Mouse (Mus musculus) adrenal gland, postnatal 25 days (tissue): ENCODE measurements around the gene Dhh. TPM values are rescaled to one million over a fixed set of nuclear protein-coding genes. Genes with fewer than 3 reads are reported as not detected.

Source experiments
- DNase-seq: peaks from one replicate; pipeline ENCODE4 v3.0.0; 2021; ENCODE audit warnings: mixed read lengths
- total RNA-seq: library from RNA; stranded (reverse); gene quantifications from 2 replicates; pipeline ENCODE4 v1.2.3, GENCODE M21; 2021

The Dhh gene
- total RNA-seq, 1 experiment from 2014 or later, result 2.4 TPM

DNA sequence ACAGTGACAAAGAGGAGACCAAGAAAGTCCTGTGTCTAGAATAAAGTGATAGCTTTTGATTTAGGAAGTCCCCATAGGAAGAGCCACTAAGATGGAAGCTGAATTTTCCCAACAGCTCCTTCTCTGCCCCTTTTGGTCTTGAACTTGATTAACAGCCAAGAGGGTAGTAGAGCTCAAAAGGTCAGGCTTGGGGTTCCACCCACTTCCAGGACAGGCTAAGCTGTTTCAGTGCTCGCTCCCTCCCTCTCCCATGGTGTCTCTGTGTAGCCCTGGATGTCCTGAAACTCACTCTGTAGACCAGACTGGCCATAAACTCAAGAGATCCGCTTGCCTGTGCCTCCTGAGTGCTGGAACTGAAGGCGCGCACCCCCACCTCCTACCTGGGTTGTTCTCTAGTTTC is 17.7 kb upstream of the Dhh start:
- DNase-seq, result no peak

DNA sequence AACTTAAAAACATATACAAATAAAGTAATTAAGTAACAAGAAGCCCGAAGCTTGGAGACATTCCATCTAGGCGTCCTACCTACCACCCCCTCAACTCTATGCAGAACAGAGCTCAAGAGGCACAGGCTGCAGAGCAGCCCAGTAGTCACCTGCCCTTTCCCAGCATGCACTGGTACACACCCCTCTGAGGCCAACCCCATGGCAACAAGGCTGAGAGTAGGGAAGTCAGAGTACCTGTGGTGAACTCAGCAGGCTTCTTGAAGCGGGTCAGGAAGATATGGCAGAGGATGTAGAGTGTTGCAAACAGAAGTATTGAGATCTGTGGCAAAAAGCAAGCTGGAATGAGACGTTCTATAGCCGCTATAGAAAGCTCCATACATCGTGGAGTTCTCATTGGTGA is 16.6 kb upstream of the Dhh start:
- no peak for DNase-seq

DNA sequence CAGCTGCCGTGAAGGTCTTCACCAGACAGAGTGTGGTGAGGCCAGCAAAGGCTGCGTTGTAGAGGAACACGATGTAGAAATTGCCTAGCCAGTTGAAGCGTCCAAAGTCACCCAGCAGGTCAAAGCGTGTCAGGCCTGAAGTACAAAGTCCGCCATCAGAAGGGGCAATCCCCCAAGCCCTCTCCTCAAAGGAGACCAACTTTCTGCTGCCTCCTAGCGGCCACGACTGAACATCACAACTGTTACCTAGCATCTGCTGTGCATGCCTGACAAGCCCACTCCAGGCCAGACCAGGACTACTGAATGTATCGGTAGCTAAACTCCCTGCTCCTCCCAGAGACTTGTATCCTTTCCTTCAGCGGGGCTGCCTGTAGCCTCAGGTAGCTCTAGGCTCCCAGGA is 6.4 kb upstream of the Dhh start:
- no peak for DNase-seq

DNA sequence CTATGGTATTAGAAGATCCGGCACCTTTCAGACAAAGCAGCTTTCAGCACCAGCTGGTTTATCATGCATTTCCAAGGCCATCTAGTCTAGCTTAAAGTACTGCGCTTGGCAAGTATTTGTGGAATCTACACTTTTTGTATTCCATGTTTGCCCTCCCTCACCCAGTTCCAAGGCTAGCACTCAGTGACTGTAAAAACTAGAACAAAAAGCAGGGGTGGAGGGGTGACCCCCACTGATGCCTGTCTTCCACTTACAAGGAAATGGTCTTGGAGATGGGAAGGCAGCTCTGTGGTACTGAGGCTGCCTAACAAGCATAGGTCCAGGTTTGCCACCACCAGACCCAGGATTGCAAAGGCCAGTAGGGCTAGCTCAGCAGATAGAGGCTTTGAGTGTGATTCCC is 4.3 kb upstream of the Dhh start:
- no peak for DNase-seq

DNA sequence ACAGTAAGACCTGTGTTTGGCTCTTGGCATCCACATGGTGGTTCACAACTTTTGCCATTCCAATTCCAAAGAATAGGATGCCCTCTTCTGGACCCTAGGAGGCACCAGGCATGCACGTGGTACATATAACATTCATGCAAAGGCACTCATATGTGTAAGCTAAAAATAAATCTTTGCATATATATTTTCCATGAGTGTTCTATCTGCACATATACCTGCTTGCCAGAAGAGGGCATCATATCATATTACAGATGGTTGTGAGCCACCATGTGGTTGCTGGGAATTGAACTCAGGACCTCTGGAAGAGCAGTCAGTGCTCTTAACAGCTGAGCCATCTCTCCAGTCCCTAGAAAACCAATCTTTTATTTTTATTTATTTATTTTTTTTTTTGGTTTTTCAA is 3.2 kb upstream of the Dhh start:
- DNase-seq, result no peak

DNA sequence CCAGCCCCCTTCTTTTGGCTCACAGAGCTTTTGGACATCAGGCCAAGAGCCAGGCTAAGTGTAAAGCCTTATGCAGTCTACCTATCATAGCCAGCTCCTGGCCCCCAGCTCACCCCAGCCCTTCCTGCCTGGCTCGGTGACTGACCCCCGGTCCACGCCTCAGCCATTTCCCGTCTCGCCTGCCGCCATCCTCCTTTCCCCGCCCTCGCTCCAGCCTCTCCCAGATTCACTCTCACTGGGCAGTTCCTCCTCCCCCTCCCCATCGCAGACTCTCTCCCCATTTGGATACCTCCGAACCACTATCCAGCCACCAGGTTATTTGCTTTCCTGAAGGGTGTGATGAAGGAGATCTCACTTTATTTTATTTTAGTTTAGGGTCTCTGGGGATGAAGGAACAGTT is 845 bp downstream of the Dhh start:
- DNase-seq, result peak; percentile 33

DNA sequence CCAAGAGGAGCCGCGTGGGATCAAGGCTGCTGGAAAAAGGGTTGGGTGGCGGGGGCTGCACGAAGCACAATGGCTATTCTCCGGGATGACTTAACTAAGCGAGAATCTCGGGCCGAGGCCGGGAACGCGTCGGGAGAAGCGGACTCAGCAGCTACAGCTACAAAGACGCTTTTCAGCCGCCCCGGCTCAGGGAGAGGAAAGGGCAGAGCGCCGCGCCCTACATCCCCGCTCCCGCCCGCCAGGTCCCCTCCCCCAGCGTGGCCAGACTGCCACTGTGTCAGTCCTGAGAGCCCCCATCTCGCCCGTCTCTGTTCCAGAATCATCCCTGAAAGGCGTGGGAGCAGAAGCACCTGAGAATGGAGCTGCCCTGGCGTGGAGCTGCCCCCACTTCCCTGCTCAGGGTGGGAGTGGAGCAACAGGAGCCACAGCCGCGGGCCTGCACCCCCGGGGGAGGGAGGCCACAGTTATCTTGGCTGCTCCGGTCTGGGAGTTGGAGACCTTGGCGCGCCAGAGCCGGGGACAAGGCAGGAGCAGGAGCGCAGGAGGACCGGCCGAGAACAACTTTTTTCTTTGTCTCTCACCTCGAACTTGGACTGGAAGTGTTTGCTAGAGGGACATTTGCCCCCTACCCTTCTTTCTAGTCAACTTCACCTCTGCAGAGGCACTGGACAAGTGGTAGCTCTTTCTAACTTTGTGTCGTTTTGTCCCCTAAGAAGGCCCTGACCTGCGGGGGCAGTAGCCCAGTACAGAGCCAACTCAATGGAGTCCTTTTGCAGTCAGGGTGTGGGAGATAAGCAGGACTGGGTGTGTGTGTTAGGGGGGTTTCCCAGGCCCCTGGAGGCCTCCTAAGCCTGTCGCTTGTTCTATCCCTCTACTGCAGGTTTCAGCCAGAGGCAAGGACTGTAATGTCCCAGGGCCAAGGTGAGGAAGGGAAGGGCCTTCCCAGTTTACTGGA is 2.4 kb downstream of the Dhh start:
- DNase-seq, result peak; percentile 67

DNA sequence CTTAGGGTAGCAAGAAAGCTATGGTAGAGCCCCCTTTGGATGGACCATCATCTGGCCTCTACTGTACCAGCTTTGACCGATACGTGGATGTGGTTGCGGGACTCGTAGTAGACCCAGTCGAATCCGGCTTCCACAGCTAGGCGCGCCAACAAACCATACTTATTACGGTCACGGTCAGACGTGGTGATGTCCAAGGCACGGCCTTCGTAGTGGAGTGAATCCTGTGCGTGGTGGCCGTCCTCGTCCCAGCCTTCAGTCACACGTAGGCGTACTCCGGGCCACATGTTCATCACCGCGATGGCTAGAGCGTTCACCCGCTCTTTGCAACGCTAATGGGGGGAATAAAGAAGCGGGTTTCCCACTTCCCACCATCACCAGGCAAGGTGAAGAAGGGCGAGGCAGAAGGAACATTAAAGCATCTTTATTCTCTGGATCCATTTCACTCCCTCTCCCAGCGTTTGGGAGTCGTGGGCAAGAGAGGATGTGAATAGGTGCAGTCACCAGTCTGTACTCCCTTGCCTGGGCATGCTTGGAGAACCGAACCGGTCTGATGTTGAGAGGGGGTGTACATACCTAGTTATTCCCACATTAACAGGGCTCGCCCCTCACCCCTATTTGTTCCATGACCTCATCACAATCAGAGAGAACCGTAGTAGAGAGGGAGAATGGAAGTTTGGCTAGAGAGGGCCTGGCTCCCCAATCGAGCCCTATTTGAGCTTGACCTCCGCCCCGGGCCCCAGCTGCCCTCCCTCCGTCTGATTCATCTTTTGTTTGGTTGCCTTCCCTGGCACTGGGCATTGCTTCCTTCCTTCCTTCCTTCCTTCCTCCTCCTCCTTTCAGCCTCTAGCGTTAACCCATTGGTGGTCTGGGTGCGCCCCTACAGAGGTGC is 3.4 kb downstream of the Dhh start:
- DNase-seq, result peak; percentile 29

DNA sequence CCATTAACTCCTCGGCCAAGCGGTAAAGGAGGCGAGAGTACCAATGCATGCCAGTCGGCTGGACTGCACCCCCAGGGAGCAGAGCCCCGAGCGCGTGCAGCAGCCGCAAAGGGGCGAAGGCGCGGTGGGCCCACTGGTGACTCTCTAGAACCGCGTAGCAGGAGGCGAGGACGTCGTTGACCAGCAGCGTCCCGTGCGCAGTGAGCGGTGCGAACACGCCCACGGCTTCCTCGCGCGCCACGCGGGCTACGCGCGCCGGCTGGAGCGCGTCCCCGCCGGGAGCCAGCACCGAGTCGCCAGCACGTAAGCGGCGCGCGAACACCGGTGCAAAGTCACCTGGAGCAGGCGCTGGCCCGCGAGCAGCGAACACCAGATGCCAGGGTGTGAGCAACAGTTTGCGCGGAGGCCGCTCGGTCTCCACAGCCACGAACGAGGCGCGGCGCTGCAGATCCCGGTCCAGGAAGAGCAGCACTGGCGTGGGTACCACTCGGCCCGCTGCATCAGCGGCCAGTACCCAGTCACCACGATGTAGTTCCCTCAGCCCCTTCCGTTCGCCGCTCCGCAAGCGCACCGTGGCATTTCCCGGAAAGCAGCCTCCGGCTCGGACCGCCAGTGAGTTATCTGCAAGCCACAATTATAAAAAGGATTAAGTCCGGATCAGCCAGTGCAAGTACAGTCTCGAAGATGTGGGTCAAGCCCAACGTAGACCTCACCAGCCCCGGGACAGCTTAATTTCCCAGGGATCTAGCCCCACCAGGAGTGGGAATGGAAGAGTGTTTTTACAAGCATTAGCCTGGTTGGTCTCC is 4.2 kb downstream of the Dhh start, which contains the start of gene Rhebl1:
Rhebl1 (minus strand) TSS at position 601 of the 806 bp plus-strand sequence.
- DNase-seq, result peak; percentile 63

DNA sequence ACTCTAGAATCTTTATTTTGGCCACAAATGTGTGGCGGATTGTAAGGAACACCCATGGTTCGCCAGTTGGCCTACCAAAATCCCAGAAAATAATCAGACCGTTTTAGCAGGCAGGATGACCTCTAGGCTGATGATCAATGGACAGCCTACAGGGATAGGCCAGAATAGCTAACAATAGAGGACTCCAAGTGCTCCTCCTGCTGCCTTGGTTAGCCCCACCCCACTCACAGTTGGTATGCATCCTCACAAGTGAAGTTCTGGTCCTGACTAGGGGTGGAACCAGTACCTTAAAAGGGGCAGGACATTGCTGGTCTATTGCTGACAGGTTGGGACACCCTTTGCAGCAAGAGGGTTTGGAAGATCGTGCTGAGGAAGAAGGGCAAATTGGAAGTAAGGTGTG is 5.3 kb downstream of the Dhh start:
- no peak for DNase-seq

DNA sequence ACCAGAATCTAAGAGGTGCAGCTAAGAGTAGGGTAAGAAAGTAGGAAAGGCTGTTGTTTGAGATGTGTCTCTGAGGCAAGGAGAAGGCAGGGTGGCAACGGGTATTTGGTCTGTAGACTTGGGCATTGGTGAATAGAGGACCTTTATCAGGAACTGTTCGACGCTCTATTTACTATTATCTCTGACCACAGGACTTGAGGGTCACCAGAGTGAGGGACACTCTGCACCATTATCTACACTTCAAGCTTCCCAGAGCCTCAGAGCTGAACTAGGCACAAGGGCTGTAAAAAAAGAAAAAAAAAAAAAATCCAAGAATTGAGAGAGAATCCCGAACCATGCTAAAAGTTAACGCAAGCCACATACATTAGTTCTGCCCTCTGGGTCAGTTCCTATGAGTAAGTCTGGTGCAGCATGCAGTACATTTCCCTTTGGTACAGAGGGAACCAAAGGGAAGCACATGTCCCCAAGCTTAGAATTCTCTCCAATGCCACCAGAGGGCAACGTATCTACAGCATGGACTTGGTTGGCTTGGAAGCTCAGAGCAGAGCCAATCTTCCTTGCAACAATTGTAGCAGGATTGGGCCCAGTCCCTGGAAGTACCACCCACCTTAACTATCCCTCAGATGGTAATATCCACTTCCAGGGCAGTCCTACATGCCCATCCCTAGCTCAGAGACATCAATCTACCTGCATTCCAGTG is 6.3 kb downstream of the Dhh start:
- peak; percentile 36 for DNase-seq

DNA sequence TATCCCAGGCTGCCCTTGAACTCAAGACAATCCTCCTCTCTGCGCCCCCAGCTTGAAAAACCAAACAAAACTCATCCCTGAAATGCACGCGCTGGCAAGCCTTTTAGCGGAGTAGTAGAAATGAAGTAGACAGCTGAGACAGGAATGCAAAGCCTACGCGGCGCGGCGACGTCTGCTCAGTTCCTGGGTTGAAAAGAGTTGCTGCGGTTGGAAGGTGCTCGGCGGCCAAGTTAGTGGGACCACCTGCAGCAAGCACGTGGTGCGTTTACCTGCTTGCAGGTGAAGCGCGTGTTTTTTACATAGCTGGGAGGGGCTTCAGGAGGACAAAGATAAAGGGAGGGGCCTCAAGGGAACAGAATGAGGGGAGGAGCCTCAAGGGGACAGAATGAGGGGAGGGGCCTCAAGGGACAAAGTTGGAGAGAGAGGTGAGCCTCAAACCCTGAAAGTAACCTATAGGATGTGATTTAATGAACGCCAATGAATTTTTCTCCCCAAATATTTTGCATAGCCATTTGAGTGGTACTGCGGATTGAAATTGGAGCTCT is 7.1 kb downstream of the Dhh start:
- DNase-seq, result no peak

DNA sequence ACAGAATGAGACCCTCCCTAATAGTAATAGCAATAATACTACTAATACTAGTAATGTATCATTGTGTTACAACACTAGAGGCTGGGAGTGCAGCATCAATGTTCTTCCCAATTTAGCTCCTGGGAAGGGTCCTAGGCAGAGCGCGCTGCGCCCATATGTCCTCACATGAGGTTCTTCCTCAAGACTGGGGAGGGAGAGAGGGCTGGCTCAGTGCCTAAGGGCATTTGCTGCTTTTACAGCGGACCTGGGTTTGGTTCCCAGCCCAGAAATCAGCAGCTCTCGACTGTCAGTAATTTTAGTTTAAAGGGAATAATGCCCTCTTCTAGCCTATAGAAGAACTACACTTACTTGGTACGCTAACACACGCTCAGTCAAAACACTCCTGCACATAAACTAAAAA is 10.8 kb downstream of the Dhh start:
- DNase-seq, result no peak

DNA sequence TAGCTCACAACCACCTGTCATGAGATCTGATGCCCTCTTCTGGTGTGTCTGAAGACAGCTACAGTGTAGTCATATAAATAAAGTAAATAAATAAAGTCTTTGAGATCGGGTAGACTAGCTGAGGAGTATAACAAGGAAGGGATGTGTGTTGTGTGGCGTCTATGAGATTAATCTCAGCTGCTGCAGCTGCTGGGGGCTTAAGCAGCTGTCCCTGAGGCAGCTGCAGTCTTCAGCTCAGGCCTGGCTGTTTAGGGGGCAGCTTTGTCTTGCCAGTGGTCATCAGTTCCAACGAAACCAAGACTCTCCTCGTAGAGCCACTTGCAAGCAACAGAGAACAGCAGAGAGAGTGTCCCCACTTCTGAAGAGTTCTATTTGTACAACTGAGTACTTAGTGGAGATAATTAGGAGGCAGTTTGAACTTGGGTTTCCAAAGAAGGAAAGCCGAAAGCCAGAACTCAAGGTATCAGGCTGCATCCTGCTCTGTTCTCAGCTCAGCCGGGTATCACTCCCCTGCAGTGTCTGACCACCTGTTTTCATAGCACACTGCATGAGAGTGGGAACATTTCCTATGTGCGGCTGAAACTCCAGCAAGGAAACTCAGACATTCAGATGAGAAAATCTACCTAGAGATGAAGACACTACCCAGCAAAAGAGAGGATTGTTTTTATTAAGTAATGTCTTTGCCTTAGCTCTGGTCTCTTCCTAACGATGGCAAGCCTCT is 11.5 kb downstream of the Dhh start:
- DNase-seq, result no peak

DNA sequence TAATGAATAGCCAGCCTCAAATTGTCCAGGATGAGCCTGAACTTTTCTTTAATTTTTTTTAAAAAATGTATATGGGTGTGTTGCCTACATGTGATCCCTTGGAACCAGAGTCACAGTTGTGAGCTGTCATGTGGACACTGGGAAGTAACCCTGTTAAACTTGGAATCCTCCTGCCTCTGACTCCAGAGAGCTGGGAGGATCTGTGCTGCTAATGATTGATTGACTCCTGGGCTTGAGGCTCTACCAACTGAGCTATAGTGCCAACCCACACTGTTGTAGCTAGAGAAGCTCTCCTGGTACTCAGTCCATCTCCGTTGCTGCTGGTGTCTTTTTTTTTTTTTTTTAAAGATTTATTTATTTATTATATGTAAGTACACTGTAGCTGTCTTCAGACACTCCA is 14.2 kb downstream of the Dhh start:
- DNase-seq, result no peak

DNA sequence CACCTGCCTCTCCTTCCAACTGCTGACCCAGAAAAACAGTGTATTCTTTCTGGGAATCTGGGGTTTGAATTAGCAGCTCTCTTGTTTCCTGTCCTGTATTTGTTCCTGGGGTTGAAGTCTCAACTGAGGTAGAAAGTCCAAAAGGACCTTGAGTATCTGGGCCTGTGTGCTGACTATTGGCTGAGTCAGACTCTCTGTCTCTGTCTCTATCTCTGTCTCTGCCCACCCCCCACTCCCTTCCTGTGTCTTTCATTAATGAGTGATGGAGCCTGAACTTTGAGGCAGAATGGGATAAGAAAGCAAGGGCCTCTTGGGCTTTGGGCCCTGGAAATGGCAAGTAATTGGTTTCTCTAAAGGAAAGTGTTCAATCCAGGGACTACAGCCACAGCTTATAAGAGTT is 14.7 kb downstream of the Dhh start:
- no peak for DNase-seq

DNA sequence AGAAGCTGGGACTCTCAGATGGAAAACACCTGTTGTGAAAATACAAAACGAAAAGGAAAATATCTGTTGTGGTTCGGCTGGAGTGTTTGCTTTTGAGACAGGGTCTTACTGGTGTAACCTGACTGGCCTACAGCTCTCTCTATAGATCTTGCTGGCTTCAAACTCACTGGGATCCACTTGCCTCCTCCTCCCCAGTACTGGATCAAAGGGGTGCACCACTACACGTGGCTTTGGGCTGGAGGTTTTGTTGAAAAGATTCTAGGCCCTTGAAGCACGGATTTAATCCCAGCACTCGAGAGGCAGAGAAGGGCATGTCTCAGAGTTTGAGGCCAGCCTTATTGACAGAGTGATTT is 16.7 kb downstream of the Dhh start:
- DNase-seq, result no peak

DNA sequence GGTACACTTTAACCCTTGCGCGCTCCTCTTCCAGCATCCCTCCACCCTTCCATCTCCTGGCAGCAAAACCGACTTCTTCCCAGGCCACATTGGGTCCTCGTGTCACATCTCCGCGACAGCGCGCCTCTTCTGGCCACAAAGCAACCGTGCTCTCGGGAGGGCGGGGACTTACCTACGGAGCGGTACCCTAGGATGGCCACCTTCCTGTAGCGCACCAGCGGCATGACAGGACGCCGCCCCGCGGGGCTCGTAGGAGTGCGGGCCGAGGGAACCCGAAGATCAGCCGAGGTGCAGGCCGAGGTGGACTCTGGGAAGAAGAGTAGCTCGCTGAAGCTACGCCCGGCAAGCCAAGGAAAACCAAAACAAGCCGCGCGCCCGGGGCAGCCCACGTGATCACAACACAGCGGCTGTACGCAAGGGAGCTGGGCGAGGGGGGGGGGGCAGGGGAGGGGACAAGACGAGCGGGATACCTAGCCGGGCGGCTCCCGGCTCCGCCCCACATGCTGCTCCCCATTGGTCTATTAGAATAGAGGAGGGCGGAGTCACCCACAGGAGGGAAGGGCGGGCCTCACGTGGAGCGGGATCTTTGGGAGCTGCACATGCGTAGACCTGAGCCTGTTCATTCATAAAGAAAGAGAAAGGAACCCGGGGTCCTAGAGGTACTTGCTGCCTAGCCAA is 17.2 kb downstream of the Dhh start:
- DNase-seq, result peak; percentile 89

DNA sequence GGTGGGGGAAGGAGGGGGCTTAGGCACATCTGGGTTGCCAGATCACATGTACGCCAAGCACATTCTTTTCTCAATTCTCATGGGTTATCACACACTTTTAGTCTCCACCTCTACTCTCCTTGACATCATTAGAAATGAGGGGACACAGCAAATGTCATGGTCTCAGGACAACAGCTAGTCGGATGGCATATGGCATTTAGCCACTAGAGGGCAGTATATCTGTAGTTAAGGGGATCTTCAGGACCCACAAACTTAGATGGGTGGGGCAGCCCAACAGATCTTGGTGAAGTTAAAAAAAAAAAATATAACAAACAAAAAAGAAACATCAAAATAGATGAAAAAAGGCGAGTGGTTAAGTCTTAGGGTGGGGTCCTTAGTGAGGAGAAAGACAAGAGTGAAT is 21.0 kb downstream of the Dhh start:
- no peak for DNase-seq
